Mouse (Mus musculus) stomach, postnatal 0 days (tissue): ENCODE results near the gene Klrb1f.

Source experiments
- CTCF ChIP-seq: IDR thresholded peaks from 2 replicates; pipeline ENCODE4 v1.5.1; 2016; ENCODE audit warnings: antibody characterized with exemption, low read depth, mild to moderate bottlenecking, moderate library complexity
- EP300 ChIP-seq: optimal IDR thresholded peaks from 2 replicates; pipeline ENCODE3; 2016; ENCODE audit warnings: antibody characterized with exemption

DNA sequence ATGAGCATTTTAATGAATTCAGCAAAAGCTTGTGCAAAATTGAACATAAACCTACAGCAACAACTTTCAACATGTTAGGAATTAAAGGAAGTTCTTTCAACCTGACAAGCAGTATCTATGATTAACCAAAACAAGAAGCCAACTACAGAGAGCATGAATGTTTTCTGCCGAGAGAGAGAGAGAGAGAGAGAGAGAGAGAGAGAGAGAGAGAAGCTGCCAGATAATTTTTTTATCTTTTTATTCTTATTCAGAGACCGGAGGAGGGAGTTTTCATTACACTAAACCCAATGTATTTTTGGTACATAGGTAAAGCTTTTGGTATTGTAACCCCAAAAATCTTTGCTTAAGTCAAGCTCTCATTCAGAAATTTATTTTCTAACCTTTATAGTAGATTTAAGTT, 10.7 kb upstream of the Klrb1f start:
- TF ChIP-seq CTCF (no peak), EP300 (no peak)
